Mouse (Mus musculus): ENCODE measurements at regions not wholly inside any gene's neighbourhood (a gene's known extent, or its start where the extent isn't known, plus 50 kb on each side); places are given as distances from the start of the nearest gene placed in this dataset.

DNA sequence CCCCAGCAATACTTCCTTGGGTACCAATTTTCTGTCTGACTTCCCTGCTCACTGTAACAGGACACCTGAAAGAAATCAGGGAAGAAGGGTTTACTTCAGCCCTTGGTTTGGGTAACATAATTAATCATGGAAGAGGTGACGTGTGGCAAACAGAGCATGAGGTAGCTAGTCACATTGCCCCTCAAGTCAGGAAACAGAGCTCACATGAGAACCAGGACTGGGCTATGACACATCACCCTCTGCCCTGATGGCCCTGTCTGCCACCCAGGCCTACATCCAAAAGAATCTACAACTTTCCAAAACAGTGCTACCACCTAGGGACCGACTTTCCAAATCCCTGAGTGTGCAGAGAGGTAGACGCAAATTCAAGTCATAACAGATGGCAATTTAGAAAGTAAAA is 98.4 kb upstream of the 4930412O13Rik start:
- H3K27ac ChIP-seq (replicated peaks; ENCODE audit: insufficient read depth, low read depth, low read length): no peak overlapping the region
- TF ChIP-seq POLR2A (IDR thresholded peaks at IDR 0.05; ENCODE audit: extremely low read depth, insufficient read depth, low read length) (no peak), CTCF (IDR thresholded peaks at IDR 0.05; ENCODE audit: low read depth, low read length) (no peak)
- no peaks in the 10 kb centered on the region for H3K79me2 ChIP-seq (ENCODE audit: control insufficient read depth, insufficient read depth, low read length)
- no peaks in the 10 kb centered on the region for H3K27me3 ChIP-seq (ENCODE audit: control insufficient read depth, insufficient read depth, low read length)
- H3K4me1 ChIP-seq (ENCODE audit: control insufficient read depth, insufficient read depth, low read length): no peaks in the 10 kb centered on the region
- no peak for DNase-seq (ENCODE audit: extremely low read depth, low read depth, low spot score)
- H3K9ac ChIP-seq (ENCODE audit: low read depth, low read length): no peak overlapping the region
- H3K4me3 ChIP-seq (ENCODE audit: insufficient read depth, low read depth, low read length): no peak overlapping the region
- 80% methylated on average over 3 of the region's 3 CpGs for WGBS
- H3K36me3 ChIP-seq (ENCODE audit: control insufficient read depth, insufficient read depth, low read length): no peaks in the 10 kb centered on the region

DNA sequence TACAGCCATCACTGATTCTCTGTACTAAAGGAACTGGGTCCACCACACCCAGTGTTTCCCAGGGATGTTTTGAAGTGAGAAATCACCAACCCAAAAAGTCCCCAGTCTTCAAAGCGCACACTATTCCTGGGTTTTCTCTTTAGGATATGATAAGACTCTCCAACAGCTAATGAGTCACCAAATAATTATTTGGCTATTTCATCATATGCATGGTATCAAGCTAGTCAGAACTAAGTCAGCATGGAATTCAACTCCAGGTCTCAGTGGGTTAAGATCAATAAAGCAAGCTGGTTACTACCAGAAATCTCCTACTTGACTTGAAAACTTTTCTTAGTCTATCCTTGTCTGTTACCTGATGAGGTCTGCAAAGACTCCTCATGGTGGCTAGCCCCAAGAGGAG is 89.1 kb upstream of the 4930412O13Rik start:
- no peak overlapping the region for H3K4me3 ChIP-seq (ENCODE audit: insufficient read depth, low read depth, low read length)
- no peaks in the 10 kb centered on the region for H3K27me3 ChIP-seq (ENCODE audit: control insufficient read depth, insufficient read depth, low read length)
- H3K27ac ChIP-seq (replicated peaks; ENCODE audit: insufficient read depth, low read depth, low read length): no peak overlapping the region
- WGBS: 93% methylated on average over 1 of the region's 1 CpGs
- no peak for DNase-seq (ENCODE audit: extremely low read depth, low read depth, low spot score)
- no peaks in the 10 kb centered on the region for H3K4me1 ChIP-seq (ENCODE audit: control insufficient read depth, insufficient read depth, low read length)
- H3K79me2 ChIP-seq (ENCODE audit: control insufficient read depth, insufficient read depth, low read length): no peaks in the 10 kb centered on the region
- no peaks in the 10 kb centered on the region for H3K36me3 ChIP-seq (ENCODE audit: control insufficient read depth, insufficient read depth, low read length)
- no peak overlapping the region for H3K9ac ChIP-seq (ENCODE audit: low read depth, low read length)
- TF ChIP-seq POLR2A (IDR thresholded peaks at IDR 0.05; ENCODE audit: extremely low read depth, insufficient read depth, low read length) (no peak), CTCF (IDR thresholded peaks at IDR 0.05; ENCODE audit: low read depth, low read length) (no peak)

GRCm38 (mm10) chr2:9792381-9792780 is 88.7 kb upstream of the 4930412O13Rik start:
- H3K4me1 ChIP-seq (ENCODE audit: control insufficient read depth, insufficient read depth, low read length): no peaks in the 10 kb centered on the region
- no peaks in the 10 kb centered on the region for H3K79me2 ChIP-seq (ENCODE audit: control insufficient read depth, insufficient read depth, low read length)
- no peaks in the 10 kb centered on the region for H3K27me3 ChIP-seq (ENCODE audit: control insufficient read depth, insufficient read depth, low read length)
- H3K9ac ChIP-seq (ENCODE audit: low read depth, low read length): no peak overlapping the region
- no peak for TF ChIP-seq POLR2A (IDR thresholded peaks at IDR 0.05; ENCODE audit: extremely low read depth, insufficient read depth, low read length)
- no peak for TF ChIP-seq CTCF (IDR thresholded peaks at IDR 0.05; ENCODE audit: low read depth, low read length)
- H3K4me3 ChIP-seq (ENCODE audit: insufficient read depth, low read depth, low read length): no peak overlapping the region
- no peaks in the 10 kb centered on the region for H3K36me3 ChIP-seq (ENCODE audit: control insufficient read depth, insufficient read depth, low read length)
- DNase-seq (ENCODE audit: extremely low read depth, low read depth, low spot score): no peak
- H3K27ac ChIP-seq (replicated peaks; ENCODE audit: insufficient read depth, low read depth, low read length): no peak overlapping the region
- 86% methylated on average over 1 of the region's 1 CpGs for WGBS

- H3K9ac ChIP-seq (ENCODE audit: low read depth, low read length): no peak overlapping the region
- H3K27me3 ChIP-seq (ENCODE audit: control insufficient read depth, insufficient read depth, low read length): no peaks in the 10 kb centered on the region
- no peak overlapping the region for H3K27ac ChIP-seq (replicated peaks; ENCODE audit: insufficient read depth, low read depth, low read length)
- DNase-seq (ENCODE audit: extremely low read depth, low read depth, low spot score): no peak
- no peaks in the 10 kb centered on the region for H3K79me2 ChIP-seq (ENCODE audit: control insufficient read depth, insufficient read depth, low read length)
- no peaks in the 10 kb centered on the region for H3K36me3 ChIP-seq (ENCODE audit: control insufficient read depth, insufficient read depth, low read length)
- WGBS: 71% methylated on average over 4 of the region's 4 CpGs
- no peak overlapping the region for H3K4me3 ChIP-seq (ENCODE audit: insufficient read depth, low read depth, low read length)
- no peaks in the 10 kb centered on the region for H3K4me1 ChIP-seq (ENCODE audit: control insufficient read depth, insufficient read depth, low read length)
- TF ChIP-seq CTCF (IDR thresholded peaks at IDR 0.05; ENCODE audit: low read depth, low read length): no peak
- no peak for TF ChIP-seq POLR2A (IDR thresholded peaks at IDR 0.05; ENCODE audit: extremely low read depth, insufficient read depth, low read length)
These were observed 85.7 kb upstream of the 4930412O13Rik start for GRCm38 (mm10) chr2:9795401-9795800.

DNA sequence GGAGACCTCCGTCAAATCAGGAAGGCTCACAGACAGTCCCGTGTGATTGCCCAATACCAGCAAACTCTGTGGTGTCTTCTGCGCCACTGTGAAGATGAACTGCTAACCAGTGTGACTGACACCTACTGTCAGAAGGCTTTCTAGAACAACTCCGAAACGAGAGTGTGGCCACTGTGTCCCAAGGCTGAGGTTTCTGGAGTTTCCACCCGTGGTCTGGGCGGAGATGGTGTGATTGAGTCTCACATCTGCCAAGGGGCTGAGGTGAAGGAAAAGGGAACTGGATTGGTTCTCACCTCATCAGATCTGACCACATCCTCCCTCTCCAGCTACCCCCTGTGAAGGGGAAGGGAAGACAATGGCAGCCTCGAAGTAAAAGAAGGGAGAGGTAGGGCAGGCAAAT is 79.6 kb upstream of the 4930412O13Rik start:
- no peak overlapping the region for H3K27ac ChIP-seq (replicated peaks; ENCODE audit: insufficient read depth, low read depth, low read length)
- H3K4me1 ChIP-seq (ENCODE audit: control insufficient read depth, insufficient read depth, low read length): no peaks in the 10 kb centered on the region
- TF ChIP-seq POLR2A (IDR thresholded peaks at IDR 0.05; ENCODE audit: extremely low read depth, insufficient read depth, low read length) (no peak), CTCF (IDR thresholded peaks at IDR 0.05; ENCODE audit: low read depth, low read length) (no peak)
- H3K9ac ChIP-seq (ENCODE audit: low read depth, low read length): no peak overlapping the region
- H3K4me3 ChIP-seq (ENCODE audit: insufficient read depth, low read depth, low read length): no peak overlapping the region
- no peaks in the 10 kb centered on the region for H3K27me3 ChIP-seq (ENCODE audit: control insufficient read depth, insufficient read depth, low read length)
- WGBS: 66% methylated on average over 8 of the region's 8 CpGs
- no peaks in the 10 kb centered on the region for H3K79me2 ChIP-seq (ENCODE audit: control insufficient read depth, insufficient read depth, low read length)
- no peak for DNase-seq (ENCODE audit: extremely low read depth, low read depth, low spot score)
- H3K36me3 ChIP-seq (ENCODE audit: control insufficient read depth, insufficient read depth, low read length): no peaks in the 10 kb centered on the region

DNA sequence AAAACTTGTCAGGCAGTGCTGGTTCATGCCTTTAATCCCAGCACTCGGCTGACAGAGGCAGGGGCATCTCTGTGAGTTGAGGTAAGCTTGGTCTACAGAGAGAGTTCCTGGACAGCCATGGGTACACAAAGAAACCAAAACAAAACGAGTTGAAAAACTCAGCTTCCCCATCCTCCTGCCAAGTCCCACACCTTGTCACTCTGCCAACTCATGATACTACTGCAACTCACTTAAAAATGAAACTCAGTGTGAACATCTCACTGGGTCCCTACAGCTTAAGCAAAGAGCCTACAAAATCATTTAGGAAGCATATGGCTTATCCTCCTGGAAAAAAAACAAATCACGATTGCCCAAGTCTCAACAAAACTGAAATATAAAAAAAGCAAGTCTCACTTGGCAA is 76.7 kb upstream of the 4930412O13Rik start:
- no peak overlapping the region for H3K4me3 ChIP-seq (ENCODE audit: insufficient read depth, low read depth, low read length)
- DNase-seq (ENCODE audit: extremely low read depth, low read depth, low spot score): no peak
- no peak overlapping the region for H3K9ac ChIP-seq (ENCODE audit: low read depth, low read length)
- H3K27ac ChIP-seq (replicated peaks; ENCODE audit: insufficient read depth, low read depth, low read length): no peak overlapping the region
- no peak for TF ChIP-seq POLR2A (IDR thresholded peaks at IDR 0.05; ENCODE audit: extremely low read depth, insufficient read depth, low read length)
- no peak for TF ChIP-seq CTCF (IDR thresholded peaks at IDR 0.05; ENCODE audit: low read depth, low read length)
- H3K79me2 ChIP-seq (ENCODE audit: control insufficient read depth, insufficient read depth, low read length): no peaks in the 10 kb centered on the region
- H3K27me3 ChIP-seq (ENCODE audit: control insufficient read depth, insufficient read depth, low read length): no peaks in the 10 kb centered on the region
- no peaks in the 10 kb centered on the region for H3K36me3 ChIP-seq (ENCODE audit: control insufficient read depth, insufficient read depth, low read length)
- no peaks in the 10 kb centered on the region for H3K4me1 ChIP-seq (ENCODE audit: control insufficient read depth, insufficient read depth, low read length)
- WGBS: 36% methylated on average over 3 of the region's 3 CpGs
